Mouse (Mus musculus): ENCODE measurements around the gene Olfr846.

Gene Olfr846

DNA sequence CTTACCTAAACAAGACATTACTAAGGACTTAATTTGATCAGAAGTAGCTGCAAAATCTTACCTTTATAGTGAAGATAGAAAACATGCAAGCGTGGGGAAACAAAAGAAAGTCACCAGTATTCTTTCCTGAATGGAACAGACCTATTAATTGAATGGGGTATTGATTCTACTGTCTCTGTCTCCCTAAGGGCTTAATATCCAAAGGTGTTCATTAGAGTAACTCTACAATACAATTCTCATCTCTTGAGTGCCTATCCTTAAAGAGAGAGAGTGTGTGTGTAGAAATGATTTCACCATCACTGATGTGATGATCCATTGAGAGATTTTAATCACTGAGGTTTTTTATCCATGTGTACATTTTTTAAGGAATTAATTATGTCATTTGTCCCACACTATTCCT is at the start of gene Olfr846:
Gene Olfr846, minus strand, starts transcription at position 101 of the 400 bp plus-strand sequence.
- no peak for DNase-seq (ENCODE audit: low read depth in 1 of 2, low spot score in 2 of 2)

- DNase-seq (ENCODE audit: low read depth in 1 of 2, low spot score in 2 of 2), result no peak
Observed at GRCm38 (mm10) chr9:19378569-19378968, 14.8 kb upstream of the Olfr846 start, which contains the start of gene Olfr847. Gene Olfr847 (minus strand): TSS chr9:19378669.

GRCm38 (mm10) chr9:19336157-19336556 is 27.6 kb downstream of the Olfr846 start, which contains the start of gene Olfr845:
Gene Olfr845 (plus strand): TSS chr9:19336457.
- no peak for DNase-seq (ENCODE audit: low read depth in 1 of 2, low spot score in 2 of 2)

DNA sequence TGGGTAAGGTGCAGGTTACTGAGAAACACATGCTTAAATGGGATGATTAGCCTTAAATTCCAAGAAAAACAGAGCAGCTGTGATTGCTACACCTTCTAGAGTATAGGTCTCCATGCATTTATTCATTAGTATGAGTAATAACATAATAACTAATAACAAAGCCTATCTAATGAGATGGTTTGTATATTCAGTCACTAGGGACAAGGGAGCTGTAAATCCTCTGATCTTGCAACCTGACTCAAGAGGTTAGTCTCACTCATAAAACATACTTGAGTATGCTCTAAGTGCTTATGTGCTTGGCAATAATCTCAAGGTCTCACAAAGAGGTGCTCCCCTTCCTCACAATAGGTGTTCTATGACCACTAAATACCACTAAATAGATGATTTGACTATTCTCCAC is 47.8 kb downstream of the Olfr846 start, which contains the start of gene Olfr844:
Gene Olfr844, plus strand, starts transcription at position 301 of the 400 bp plus-strand sequence.
- no peak for DNase-seq (ENCODE audit: low read depth in 1 of 2, low spot score in 2 of 2)

Measured in monocyte, adult 2 months (primary cell).